Mouse (Mus musculus) A20 (cell line): ENCODE measurements around the gene Mdk.
A peak's percentile ranks its signal among the peaks of the same experiment; 100 is the strongest.

Experiments used
- DNase-seq: peaks from one replicate; pipeline ENCODE4 v3.0.0-alpha.2; 2011; ENCODE audit warnings: low read depth, low spot score

Mdk gene

DNA sequence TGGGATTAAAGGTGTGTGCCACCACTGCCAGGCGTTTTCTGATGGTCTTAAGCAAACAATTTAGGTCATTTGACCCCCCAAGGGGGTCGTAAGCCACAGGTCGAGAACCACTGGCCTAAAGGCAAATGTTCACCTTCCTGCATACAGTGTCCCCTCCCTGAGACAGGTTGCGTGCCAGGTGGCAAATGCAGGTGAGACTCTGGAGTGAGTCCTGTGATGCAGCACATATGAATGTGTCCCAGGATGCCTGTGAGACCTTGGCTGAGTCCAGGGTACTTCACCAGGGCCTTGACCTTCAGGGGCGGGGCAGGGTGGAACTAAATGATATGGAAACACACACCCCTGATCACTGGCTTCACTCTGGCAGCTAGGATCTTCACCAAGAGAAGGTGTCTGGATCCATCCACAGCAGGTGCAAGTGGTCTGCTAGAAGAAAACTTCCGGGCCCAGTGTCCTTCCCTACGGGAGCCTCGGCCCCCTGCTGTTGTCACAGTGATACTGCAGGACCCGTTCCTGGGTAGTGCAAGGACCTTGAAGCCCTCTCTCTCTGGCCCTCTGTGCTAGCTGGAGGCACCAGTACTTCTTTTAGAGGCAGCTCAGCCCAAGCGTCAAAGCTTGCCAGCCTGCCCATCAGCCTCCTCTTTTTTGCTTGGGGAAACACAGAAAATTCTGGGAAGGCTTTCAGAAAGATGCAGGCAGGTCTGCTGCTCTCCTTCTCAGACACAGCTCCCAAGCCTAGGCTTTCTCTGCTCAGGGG, 26.8 kb upstream of the Mdk start:
- DNase-seq = peak; percentile 46

- no peak for DNase-seq
These were observed 26.0 kb upstream of the Mdk start for GRCm38 (mm10) chr2:91958049-91958448.

- peak; percentile 36 for DNase-seq
These were observed 25.0 kb upstream of the Mdk start for GRCm38 (mm10) chr2:91957096-91957495.

DNA sequence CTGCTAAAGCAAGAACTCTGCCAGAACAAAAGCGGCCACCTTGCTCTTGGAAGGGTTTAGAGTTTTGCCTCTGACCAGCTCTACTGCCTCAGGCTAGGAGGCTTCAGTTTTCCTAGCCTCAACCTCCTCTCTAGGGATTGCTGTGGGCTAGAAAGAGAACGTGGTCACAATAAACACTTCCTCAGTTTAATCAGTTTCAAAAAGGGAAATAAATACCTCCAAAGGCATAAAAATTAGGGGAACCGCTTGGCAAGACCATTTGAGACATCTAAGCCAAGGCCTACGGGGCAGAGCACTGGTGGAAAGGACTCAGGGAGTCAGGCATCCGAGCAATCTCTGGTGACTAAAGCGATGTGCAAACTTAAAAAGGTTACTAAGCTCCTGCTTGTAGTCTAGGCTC, 23.8 kb upstream of the Mdk start:
- no peak for DNase-seq

GRCm38 (mm10) chr2:91955121-91955591, 23.1 kb upstream of the Mdk start:
- no peak for DNase-seq

DNA sequence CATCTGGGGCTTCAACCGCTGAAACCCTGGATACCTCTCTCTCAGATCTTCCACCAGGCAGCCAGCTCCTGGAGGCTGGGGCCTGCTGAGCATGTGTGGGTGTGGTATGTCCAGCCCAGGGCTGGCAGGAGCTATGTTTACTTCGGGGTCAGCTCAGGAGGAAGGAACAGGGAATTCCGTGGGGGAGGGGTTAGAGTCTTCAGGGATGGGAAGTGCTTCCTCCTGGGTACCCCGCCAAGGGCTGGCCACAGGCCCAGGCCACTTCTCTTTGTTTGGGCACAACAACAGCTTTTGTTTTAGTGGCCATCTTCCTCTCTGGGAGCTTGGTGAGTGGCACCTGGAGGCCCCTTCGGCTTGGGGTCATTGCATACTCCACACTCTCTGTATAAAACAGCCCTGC, 21.7 kb upstream of the Mdk start:
- no peak for DNase-seq

- peak; percentile 89 for DNase-seq
These were observed 18.4 kb upstream of the Mdk start for GRCm38 (mm10) chr2:91950275-91951085.

DNA sequence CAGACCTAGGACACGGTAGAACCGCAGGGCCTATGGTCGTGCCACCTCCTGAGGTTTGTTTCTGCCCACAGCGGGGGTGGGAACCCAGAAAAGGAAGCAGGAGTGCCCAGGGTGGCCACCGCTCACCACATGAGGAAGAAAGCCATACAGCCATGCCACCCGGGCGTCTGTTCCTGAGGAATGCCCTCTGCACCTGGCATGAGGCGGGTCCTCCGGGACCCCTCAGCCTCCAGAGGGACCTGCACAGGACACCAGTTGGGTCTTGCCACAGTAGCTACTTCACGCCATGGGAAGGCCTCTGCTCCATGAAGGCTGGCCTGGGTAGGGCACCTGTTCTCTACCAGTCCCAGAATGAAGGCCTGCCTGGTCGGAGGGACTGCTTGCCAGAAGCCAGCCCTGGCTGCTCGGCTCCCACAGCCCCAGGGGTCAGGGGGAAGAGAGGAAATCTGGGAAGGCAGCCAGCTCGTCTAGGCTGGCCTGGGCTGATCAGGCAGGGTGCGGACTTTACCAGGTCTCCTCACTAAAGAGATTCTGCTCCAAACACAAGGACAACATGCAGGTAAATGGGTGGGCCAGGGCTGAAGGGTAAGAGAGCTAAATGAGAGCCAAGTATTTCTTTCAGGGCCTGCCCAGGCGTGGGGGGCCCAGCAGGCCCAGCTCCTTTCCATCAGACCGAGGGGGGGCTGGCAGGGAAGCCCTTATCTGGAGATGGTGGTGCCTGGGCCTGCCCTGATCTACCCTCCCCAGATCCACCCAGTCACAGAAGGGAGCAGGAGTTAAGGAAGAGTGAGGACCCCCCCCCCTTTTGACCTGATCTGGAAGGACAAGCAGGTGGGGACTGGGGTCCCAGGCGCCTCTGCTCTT, 17.5 kb upstream of the Mdk start:
- peak; percentile 65 for DNase-seq

GRCm38 (mm10) chr2:91948792-91949241, 16.7 kb upstream of the Mdk start:
- peak; percentile 67 for DNase-seq

- DNase-seq = no peak
These were observed 16.0 kb upstream of the Mdk start for GRCm38 (mm10) chr2:91948151-91948509.

DNA sequence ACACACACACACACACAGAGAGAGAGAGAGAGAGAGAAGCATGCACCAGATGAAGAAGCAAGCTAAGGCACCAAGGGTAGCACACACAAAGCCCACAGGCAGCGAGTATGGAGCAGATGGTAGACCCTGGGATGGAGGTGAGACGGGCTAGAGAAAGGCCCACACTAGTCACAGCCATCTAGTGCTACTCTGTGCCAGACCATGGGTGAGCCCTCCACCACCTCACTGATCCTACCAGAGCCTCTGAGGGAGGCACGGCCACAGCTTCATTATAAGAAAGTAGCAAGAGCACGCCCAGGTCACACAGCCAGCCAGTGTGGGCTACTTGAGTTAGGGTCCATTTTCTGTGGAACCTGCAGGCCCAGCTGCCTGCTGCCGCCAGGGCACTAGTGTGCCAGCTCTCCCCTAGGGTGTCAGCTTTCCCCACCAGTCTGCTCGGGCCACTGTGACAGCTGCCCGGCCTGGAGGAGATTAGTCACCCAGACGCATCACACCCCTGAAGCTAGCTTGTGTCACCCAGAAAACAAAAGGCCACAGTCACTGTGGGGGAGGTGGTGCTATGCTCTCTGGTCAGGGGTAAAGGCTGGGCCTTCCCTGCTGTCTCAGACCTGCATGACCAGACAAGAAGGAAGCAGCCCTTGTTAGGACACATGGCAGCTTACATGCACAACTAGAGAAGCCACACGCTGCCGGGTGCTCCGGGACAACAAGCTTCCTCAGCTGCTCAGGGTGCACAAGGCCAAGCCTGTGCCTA, 15.5 kb upstream of the Mdk start:
- peak; percentile 74 for DNase-seq

- peak; percentile 70 for DNase-seq
These were observed 14.7 kb upstream of the Mdk start for GRCm38 (mm10) chr2:91946836-91947235.

DNA sequence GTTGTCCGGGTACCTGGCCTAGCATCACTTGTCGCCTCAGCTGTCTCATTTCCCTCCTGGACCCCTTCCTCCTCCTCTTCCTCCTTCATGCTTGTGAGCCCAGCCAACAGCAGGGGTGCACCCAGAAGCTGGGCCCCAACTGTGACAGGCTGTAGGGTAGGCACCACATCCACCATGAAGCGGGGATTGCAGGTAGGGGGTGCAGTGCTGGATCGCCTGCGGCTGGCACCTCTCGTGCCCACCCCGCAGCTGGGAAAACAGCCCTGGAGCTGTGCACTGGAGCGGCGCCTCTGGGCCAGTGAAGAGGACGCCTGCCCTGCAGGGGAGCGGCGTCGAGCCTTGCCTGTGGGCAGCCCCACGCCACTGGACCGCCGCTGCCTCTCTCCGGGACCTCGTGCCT, 13.4 kb upstream of the Mdk start, which contains the start of gene Gm9821:
Gene Gm9821 (plus strand): TSS at position 221 of the 400 bp plus-strand sequence.
- DNase-seq = no peak

DNA sequence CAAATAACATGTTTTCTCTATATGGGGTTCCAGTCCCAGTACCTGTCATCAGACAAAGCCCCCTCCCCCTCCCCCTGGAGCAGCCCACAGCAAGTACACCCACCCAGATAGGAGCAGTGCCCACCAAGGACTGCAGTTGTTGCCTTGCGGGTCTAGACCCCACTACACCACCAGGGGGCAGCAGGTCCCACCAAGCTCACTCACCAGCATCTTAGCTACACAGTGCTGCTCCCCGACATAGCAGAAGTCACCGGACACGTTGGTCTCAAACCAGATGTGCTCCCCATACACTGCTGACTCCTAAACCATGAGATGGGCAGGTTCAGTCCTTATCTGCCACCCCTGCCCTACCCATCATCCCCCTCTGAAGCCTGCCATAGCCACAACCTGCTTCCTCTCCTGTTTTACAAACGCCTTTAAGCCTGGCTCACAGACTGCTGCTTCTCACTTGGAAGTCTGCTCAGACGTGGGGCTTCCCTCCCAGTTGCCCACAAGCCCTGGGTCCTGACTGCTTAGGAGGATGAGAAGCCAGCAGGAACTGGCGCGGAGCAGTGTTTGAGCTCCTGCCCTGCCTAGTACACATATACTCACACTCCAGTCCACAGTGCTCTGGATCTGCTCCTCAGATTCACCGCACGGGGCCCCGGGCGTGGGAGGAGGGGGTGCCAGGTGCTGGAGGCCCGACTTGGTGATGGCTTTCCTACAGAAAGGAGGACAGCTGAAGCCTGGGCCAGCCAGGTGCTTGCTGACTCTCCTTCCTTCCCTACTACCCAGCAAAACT, 12.3 kb upstream of the Mdk start:
- DNase-seq = peak; percentile 81

DNA sequence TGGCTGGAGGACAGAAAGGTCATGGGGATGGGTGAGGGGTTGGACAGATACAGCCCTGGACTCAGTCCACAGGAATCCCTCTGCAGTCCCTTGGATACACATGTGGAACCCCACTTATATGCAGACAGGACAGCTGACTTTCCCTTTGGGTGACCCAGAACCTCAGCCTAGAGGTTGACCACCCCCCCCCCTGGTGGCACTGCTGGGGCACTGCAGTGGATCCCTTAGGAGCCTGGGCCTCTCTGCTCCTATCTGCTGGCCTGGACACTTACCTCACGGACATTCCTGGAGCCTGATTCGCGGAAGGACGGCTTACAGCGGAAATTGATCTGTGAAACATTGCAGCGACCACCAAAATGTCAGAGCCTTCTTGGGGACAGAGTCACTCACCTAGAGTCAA, 10.3 kb upstream of the Mdk start:
- DNase-seq = peak; percentile 31

DNA sequence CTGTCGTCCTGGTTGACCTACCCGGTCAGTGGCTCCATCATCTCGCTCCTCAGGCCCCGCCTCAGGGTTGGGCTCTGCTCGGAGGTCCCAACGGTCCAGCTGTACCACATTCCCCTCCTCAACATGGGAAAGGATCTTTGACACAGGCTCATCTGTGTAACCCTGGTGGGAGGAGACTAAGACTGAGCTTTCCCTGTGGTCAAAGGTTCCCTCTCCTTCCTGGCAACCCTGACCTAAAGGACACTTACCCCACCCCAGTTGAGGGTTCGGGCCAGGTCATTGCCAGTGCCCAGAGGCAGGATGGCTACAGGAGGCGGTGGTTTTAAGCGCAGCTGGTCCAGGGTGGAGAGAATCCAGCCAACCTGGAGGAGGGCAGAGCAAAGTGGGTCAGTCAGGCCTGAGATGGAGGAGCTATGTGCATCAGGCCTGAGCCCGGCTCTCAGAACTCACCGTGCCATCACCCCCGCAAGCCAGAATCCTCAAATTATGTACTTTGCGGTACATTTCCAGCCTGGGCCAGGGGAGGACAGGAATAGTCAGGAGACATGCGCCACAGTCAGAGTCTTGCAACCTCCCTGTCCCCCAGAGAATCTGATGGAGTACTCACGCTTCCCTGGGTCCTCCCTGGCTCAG, 7.3 kb upstream of the Mdk start:
- DNase-seq = no peak

GRCm38 (mm10) chr2:91936154-91936553, 4.1 kb upstream of the Mdk start:
- no peak for DNase-seq

GRCm38 (mm10) chr2:91934826-91935525, 2.9 kb upstream of the Mdk start:
- no peak for DNase-seq

DNA sequence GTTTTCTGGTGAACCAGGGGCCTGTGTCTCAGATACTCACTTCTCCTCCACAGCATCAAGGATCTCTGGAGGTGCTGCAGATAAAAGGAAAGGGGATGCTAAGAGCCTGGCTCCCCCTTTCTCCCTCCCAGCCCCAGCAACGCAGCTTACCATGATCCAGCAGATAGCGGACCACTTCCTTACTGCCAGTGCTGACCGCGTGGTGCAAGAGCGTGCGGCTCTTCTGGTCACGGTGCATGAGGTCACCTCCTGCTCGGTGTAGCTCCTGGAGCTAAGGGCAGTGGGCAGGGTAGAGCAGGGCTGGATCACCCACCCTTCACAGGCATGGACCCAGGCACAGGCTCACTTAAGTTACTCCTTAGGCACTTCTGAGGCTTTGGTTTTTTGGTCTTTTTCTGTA, 1.9 kb upstream of the Mdk start:
- DNase-seq = no peak
